Mouse (Mus musculus): ENCODE measurements at regions not wholly inside any gene's neighbourhood (a gene's known extent, or its start where the extent isn't known, plus 50 kb on each side); places are given as distances from the start of the nearest gene placed in this dataset.
A peak's percentile ranks its signal among the peaks of the same experiment; 100 is the strongest.

DNA sequence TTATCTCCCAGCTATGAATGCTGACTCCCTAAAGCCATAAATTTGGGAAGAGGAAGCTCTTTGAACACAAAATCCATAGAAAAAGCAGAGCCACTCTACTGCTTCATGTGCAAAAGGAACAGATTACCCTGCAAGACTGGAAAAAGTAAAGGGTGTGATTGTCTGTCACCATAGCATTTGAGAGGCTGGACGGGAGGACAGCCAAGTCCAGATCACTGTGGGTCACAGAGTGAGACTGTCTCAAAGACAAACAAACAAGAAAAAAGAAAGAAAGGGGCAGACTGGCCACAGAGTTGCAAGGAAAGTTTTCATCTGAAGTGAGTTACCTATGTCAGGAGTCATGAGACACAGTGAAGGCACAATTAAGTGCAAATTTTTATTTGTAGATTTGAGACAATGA is 150.7 kb upstream of the Ccn2 start:
- DNase-seq, result no peak

- DNase-seq, result no peak
These were observed 150.2 kb upstream of the Ccn2 start for GRCm38 (mm10) chr10:24445036-24445435.

GRCm38 (mm10) chr10:24446168-24446567 is 149.1 kb upstream of the Ccn2 start:
- DNase-seq, result no peak

DNA sequence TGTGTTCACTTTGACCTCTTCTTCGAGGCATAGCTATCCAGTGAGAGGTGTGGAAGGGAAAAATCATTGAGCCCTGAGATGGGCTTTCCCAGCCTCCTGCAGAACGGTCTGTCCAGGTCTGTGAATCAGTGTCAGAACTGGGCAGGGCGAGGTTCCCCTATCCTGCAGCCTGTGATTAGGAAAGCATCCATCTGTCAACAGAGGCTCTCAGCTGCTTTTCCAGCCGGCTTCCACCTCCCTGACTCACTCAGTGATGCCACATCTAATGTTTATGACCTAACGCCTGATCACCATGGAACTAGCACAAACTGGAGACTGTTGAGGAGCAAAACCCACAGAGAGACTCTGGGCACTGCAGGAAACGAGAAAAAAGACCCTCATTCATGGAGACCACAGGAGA is 148.1 kb upstream of the Ccn2 start:
- no peak for DNase-seq

GRCm38 (mm10) chr10:24448001-24448561 is 147.2 kb upstream of the Ccn2 start:
- peak; percentile 20 for DNase-seq

DNA sequence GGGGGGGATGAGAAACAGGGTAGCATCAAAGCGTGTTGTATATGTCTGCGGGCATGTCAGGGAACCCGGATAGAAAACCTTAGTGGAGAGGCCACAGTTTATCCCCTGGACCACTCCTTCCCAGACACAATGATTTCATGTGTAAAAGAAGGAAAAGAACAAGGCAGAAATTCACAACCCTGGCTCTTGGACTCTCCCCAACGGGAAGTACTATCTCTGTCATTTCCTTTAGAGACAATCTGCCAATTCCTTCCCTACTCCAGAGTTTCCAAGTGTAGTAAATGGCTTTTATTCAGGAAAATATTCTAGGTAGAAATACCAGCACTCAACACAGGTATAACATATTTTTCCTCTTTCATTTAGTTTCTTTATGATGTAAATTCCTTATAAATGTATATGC is 141.7 kb upstream of the Ccn2 start:
- no peak for DNase-seq

DNA sequence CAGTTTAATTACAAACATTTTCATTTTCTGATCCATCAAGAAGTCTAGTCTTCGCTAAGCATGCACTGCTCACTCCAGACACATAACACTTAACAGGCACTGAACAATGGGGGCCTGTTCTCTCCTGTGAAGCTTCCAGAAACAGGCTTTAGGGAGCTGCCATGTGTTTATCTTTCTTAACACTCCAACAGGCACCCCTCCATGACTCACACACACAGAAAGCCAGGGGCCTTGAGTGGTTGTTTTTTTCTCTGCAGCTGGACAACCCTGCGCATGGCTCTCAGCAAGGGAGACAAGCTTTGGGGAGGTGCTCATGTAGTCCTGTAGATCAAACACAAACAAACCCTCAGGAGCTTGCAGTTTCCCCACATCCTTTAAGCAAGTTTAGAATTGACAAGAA is 136.6 kb upstream of the Ccn2 start:
- peak; percentile 22 for DNase-seq

DNA sequence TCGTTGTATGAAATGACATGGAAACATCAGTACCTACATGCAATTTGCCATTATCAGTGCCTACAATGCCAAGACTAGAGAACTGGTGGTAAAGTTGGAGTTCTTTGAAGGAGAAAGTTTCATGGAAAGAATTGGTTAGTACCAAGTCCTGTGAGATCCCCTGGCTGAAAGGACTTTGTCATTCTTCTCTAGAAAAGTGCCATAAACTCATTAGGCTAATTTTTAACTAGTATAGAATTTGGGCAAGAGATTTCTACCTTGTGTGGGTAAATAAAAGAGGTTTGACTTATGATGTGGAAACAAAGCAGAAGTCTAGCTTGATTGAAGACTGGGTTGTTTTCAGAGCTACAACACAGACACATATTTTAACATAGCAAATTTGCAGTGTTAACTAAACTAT is 131.4 kb upstream of the Ccn2 start:
- no peak for DNase-seq

GRCm38 (mm10) chr10:24464377-24464776 is 130.9 kb upstream of the Ccn2 start:
- no peak for DNase-seq

DNA sequence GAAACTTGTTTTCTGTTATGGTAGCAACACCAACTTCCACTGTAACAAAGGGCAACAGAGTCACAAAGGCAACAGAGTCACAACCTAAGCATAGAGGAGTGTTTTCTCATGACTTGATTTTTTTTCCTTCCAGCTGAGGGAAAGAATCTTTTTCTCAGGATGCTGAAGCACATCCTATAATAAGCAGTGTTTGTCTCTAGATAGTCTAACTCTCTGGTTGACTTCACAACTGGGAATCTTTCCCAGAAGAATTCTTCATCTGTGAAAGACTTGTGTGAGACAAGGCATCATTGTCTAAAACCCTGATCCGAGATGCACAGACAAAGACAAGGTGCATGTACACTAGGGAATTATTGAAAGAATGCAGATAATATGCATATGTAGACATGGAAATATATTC is 125.5 kb upstream of the Ccn2 start:
- DNase-seq, result no peak

DNA sequence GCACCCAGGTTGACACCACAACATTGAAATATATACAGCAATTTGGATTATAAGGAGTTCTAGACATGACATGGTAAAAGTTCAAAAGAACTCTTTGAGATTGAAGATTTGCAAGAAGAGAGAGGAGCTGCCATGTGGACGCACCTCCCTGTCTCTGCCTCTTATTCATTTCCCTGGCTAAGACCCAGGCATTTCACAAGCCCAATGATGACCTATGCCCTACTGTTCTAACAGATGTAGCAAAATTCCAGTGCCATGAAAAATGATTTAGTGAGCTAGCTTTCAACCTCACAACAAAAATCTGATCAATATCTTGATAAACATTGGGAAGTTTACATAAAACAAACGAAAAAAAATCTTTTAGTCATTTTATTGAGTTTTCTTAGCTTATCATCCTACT is 123.7 kb upstream of the Ccn2 start:
- peak; percentile 62 for DNase-seq

DNA sequence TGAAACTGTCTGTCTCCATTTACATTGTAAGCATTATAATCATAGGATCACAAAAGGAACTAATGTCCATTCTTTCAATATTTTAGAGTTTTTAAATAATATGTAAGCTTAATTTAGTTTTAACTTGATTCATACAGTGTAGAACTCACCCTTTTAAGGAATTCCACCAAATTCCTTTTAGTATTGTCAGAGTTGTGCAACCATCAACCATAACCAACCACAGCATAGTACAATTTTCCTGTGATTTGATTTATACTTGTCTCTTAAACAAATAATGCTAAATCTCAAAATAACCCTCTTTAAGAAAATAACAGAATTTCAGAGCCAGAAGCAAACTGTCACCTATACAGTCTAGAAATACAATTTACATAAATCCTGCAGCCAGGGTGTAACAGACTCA is 119.0 kb upstream of the Ccn2 start:
- DNase-seq, result no peak

GRCm38 (mm10) chr10:24478535-24478934 is 116.7 kb upstream of the Ccn2 start:
- DNase-seq, result no peak

DNA sequence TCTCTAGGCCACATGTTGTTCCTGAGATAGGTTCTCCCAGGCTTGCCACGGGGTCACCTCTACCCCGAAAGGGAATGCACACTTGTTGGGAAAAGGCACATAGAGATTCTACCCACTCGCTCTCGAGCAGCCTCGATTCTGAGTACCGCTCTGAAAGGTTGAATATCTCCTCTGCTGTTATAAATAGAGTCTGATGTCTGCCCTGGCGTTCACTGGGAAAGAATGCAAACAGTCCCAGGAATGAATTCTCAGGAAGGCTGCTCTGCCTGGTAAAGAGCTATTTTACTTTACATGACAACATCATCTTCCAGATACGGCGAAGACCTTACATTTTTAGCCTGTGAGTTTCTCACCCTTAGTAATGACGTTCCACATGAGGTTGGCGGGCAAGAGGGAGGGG is 116.1 kb upstream of the Ccn2 start:
- DNase-seq, result no peak

- no peak for DNase-seq
These were observed 113.2 kb upstream of the Ccn2 start for GRCm38 (mm10) chr10:24481926-24482612.

DNA sequence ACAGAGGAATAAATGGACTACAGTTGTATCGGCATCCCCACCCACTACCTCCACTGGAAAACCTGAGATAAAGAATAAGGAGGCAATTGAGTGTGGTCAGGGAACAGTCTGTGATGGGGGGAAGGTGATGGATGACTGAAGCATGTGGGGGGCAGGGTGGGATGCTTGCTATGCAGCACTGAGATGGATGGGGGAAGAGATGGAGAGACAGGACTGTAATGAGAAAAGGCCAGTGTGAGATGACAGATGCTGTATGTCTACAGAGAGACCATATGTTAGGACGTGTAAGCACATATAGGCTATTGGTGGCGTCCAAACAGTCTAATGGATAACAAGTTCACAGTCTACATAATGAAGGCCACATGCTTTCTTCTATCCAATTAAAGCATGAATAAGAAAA is 112.2 kb upstream of the Ccn2 start:
- DNase-seq, result no peak

DNA sequence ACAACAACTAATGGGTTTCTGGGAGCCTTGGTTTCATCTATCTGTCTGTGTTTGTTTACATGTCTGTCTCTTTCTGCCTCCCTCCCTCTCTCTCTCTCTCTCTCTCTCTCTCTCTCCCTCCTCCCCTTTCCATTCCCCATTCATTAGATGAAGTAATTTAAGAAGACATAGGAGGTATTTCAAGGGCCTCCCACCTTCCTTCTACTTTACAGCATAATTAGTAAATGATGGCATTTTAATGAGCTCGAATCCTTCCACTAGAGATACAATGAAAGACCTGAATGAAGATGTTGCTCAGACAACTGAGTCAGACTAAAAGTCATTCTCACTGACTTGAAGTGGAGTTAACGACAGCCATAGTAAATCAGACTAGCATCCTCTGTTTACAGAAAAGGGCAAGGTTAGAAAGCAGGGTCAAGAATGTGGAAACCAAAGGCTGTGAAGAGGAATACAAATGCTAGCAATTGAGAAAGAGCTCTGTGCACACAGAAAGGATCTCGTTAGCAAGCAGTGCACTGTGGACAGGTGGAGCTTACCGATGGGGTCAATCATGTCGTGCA is 111.1 kb upstream of the Ccn2 start:
- DNase-seq, result peak; percentile 15

GRCm38 (mm10) chr10:24485461-24485860 is 109.8 kb upstream of the Ccn2 start:
- no peak for DNase-seq

- no peak for DNase-seq
These were observed 109.0 kb upstream of the Ccn2 start for GRCm38 (mm10) chr10:24486224-24486623.

GRCm38 (mm10) chr10:24487915-24488314 is 107.3 kb upstream of the Ccn2 start:
- DNase-seq, result no peak

- no peak for DNase-seq
These were observed 104.8 kb upstream of the Ccn2 start for GRCm38 (mm10) chr10:24490432-24490831.

- peak; percentile 14 for DNase-seq
These were observed 103.4 kb upstream of the Ccn2 start for GRCm38 (mm10) chr10:24491848-24492247.

DNA sequence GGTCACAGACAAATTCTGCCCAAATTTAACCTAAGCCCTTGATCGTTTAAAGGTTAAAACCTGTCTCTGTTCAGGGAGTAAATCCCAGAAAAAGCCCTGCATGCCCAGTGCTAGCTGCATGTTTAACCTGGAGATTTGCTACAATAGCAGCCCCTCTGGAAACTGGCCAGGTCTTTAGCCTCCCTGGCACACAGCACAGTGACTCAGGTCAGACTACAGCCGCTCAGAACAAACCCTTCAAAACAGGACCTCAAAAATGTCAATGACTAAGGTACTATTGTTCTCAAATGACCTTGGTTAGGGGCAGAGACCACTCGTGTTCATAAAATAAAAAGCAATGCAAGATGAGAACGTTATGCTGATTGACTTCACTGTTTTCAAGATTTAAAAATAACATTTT is 101.8 kb upstream of the Ccn2 start:
- peak; percentile 81 for DNase-seq

DNA sequence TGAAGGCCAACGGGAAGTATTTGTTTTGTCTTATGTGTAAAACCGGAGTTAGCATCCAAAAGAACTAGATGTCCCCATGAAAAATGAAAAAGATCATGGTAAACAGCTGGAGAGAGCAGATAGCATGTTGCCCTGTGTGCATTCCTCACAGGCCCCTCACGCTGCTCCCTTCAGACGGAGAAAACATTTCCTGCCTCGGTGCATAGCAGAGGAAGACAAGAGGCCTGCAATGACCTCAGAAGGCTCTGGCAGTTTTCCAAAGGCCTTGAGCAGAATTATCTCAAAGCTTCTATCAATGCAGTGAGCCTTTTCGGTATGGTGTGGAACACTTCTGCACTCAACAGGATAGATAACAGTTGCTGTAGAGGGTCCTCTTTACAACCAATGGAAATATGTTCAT is 101.3 kb upstream of the Ccn2 start:
- DNase-seq, result peak; percentile 80

Data from adrenal gland, adult 2 months (tissue).